Mouse (Mus musculus): ENCODE data around the gene Gm28539. TPM values are rescaled to one million over a fixed set of nuclear protein-coding genes. Genes with fewer than 3 reads are reported as not detected.
A peak's percentile ranks its signal among the peaks of the same experiment; 100 is the strongest.

Gene Gm28539
- total RNA-seq (2017): not detected in 2 replicates

- peak; percentile 97 for ATAC-seq (replicated peaks; ENCODE audit: low read depth, poor library complexity, severe bottlenecking)
These were observed at the start of gene Gm28539, which contains the start of gene 2510002D24Rik for GRCm38 (mm10) chr16:18836468-18837208. Gene Gm28539, plus strand, starts transcription at chr16:18836584. Gene 2510002D24Rik, plus strand, starts transcription at chr16:18836578.

- ATAC-seq (replicated peaks; ENCODE audit: low read depth, poor library complexity, severe bottlenecking): no peak
These were observed 49.7 kb upstream of the Gm28539 start for GRCm38 (mm10) chr16:18786652-18787051.

GRCm38 (mm10) chr16:18788627-18789406 lies 47.6 kb upstream of the Gm28539 start:
- ATAC-seq (replicated peaks; ENCODE audit: low read depth, poor library complexity, severe bottlenecking): peak; percentile 72

- ATAC-seq (replicated peaks; ENCODE audit: low read depth, poor library complexity, severe bottlenecking): no peak
These were observed 41.0 kb upstream of the Gm28539 start for GRCm38 (mm10) chr16:18795223-18795899.

GRCm38 (mm10) chr16:18796645-18797044 lies 39.7 kb upstream of the Gm28539 start:
- no peak for ATAC-seq (replicated peaks; ENCODE audit: low read depth, poor library complexity, severe bottlenecking)

GRCm38 (mm10) chr16:18798151-18798550 lies 38.2 kb upstream of the Gm28539 start:
- no peak for ATAC-seq (replicated peaks; ENCODE audit: low read depth, poor library complexity, severe bottlenecking)

- ATAC-seq (replicated peaks; ENCODE audit: low read depth, poor library complexity, severe bottlenecking): 0 out of 2 replicates have a peak, but pooled peaks have one; percentile 42
These were observed 37.5 kb upstream of the Gm28539 start for GRCm38 (mm10) chr16:18798841-18799240.

- no peak for ATAC-seq (replicated peaks; ENCODE audit: low read depth, poor library complexity, severe bottlenecking)
These were observed 30.6 kb upstream of the Gm28539 start for GRCm38 (mm10) chr16:18805746-18806145.

GRCm38 (mm10) chr16:18809001-18809400 lies 27.4 kb upstream of the Gm28539 start:
- ATAC-seq (replicated peaks; ENCODE audit: low read depth, poor library complexity, severe bottlenecking): no peak

GRCm38 (mm10) chr16:18811032-18811431 lies 25.4 kb upstream of the Gm28539 start:
- ATAC-seq (replicated peaks; ENCODE audit: low read depth, poor library complexity, severe bottlenecking): peak; percentile 13; the same call in 1 of the 2 replicates

- peak; percentile 82 for ATAC-seq (replicated peaks; ENCODE audit: low read depth, poor library complexity, severe bottlenecking)
These were observed 24.7 kb upstream of the Gm28539 start, which contains the start of the genes Ufd1 and Cdc45 for GRCm38 (mm10) chr16:18811468-18812384. Gene Ufd1, plus strand, starts transcription at chr16:18811779. Gene Cdc45, minus strand, starts transcription at chr16:18811987.

GRCm38 (mm10) chr16:18812385-18812910 lies 23.9 kb upstream of the Gm28539 start:
- ATAC-seq (replicated peaks; ENCODE audit: low read depth, poor library complexity, severe bottlenecking): no peak

GRCm38 (mm10) chr16:18822356-18822755 lies 14.0 kb upstream of the Gm28539 start:
- peak; percentile 59; the same call in 1 of the 2 replicates for ATAC-seq (replicated peaks; ENCODE audit: low read depth, poor library complexity, severe bottlenecking)

GRCm38 (mm10) chr16:18822925-18823324 lies 13.5 kb upstream of the Gm28539 start:
- ATAC-seq (replicated peaks; ENCODE audit: low read depth, poor library complexity, severe bottlenecking): no peak

GRCm38 (mm10) chr16:18828630-18829029 lies 7.8 kb upstream of the Gm28539 start:
- ATAC-seq (replicated peaks; ENCODE audit: low read depth, poor library complexity, severe bottlenecking): no peak

- no peak for ATAC-seq (replicated peaks; ENCODE audit: low read depth, poor library complexity, severe bottlenecking)
These were observed 7.3 kb upstream of the Gm28539 start for GRCm38 (mm10) chr16:18829102-18829501.

- ATAC-seq (replicated peaks; ENCODE audit: low read depth, poor library complexity, severe bottlenecking): no peak
These were observed 2.9 kb upstream of the Gm28539 start for GRCm38 (mm10) chr16:18833486-18833885.

- no peak for ATAC-seq (replicated peaks; ENCODE audit: low read depth, poor library complexity, severe bottlenecking)
These were observed 314 bp upstream of the Gm28539 start for GRCm38 (mm10) chr16:18836073-18836467.

GRCm38 (mm10) chr16:18838346-18838745 lies 2.0 kb downstream of the Gm28539 start:
- ATAC-seq (replicated peaks; ENCODE audit: low read depth, poor library complexity, severe bottlenecking): no peak
